Mouse (Mus musculus) CD4-positive, CD25-positive, alpha-beta regulatory T cell, adult 4 months (primary cell): ENCODE measurements around the gene Tcerg1l. TPM values are rescaled to one million over a fixed set of nuclear protein-coding genes. Genes with fewer than 3 reads are reported as not detected.

Experiments
- ATAC-seq: one replicate; pipeline ENCODE4 v1.8.0; 2017
- polyA plus RNA-seq, 2 experiments: library from polyadenylated mRNA; unstranded; fragments of 100-300 nt; shearing (Covaris generic); gene quantifications; one replicate each; pipeline ENCODE4 v1.2.1; 2017

The Tcerg1l gene
- polyA plus RNA-seq, result not detected

- ATAC-seq, result no peak
Measured at GRCm38 (mm10) chr7:138397485-138398181, at the start of gene Tcerg1l. Gene Tcerg1l (minus strand): TSS chr7:138397730.

- no peak for ATAC-seq
Measured at GRCm38 (mm10) chr7:138442096-138442495, 44.6 kb upstream of the Tcerg1l start.

DNA sequence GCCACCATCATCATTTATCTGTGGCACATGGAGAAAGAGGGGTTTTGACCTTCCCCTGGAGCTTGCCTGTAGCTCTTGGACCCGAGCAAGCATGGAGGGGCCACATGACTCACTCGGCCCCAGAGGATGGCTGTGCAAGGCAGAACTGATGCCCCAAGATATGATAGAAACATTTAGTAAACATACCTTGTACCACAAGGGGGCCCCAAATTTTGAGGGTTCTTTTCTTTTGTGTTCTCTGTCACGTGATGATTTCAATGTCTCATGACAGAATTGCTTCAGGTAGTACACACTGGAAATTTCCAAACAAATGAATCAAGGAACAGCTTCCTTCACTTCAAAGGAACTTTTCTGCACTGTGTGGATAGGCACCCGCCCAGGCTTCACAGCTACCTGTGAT, 35.0 kb upstream of the Tcerg1l start:
- ATAC-seq, result no peak

DNA sequence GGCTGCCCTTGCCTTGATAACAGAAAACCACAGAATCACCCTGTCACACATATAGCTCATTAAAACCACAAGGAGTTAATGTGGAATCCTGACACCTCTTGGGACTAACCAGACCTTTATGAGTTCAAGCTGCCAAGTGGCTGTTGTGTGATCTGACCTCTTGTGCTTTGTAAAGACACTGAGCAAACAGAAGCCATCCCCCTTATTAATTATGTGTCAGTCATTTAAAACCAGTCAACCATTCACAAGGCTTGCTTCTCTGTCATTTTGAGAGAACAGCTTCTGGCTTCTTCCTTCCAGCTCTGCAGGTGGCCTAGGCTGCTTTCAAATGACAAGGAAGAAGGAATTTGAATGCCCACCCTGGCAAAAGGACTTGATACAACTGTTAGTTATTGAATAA, 33.9 kb upstream of the Tcerg1l start:
- ATAC-seq, result no peak

DNA sequence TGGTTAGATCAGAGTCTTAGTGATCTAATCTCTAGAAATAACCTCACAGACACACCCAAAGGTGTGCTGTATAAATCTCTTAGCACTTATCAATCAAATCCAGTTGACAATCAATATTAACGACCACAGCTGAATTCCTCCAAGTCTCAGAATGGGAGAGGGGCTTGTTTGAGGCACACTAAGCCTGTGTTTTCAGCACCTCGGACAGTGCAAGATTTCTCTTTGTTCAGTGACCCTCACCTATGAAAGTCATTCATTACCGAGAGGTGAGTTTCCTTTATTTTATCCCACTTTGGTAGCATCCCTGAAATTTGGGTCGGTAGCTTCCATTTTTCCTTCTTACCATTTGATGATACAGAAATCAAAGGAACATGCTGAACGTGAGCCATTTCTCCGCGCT, 32.4 kb upstream of the Tcerg1l start:
- ATAC-seq, result no peak

DNA sequence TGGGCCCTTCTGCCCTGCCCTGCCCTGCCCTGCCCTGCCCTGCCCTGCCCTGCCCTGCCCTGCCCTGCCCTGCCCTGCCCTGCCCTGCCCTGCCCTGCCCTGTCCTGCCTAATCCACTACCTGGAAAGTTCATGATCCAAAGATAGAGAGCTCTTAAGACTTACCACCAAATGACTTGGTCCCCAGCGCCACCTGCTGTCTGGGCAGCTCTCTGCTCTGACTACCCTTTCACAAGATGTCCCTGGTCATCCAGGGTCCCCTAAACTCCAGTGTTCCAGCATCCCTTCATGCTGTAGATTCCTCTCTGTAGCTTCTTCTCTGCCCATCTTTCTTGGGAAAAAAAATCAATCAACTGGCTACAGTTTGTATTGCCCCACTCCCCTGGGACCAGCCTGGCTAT, 31.3 kb upstream of the Tcerg1l start:
- ATAC-seq, result no peak

DNA sequence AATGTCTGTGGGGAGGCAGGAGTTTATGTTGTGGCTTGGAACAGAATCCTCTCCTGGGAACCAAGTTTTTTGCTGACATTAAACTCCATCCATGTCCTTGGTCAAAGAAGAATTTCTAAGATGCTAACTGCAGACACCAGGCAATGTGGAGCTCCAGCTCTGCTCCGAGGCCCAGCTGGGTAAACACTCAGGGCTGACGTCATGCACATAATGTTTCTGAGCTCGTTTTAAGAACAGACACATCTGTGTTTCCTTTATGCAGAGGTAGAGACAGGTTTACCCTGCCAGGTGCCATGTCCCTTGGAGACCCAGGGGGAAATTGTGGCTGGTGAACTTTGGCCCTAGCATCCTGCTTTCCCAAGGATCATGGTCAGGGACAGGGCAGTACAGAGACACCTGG, 29.9 kb upstream of the Tcerg1l start:
- ATAC-seq, result no peak

DNA sequence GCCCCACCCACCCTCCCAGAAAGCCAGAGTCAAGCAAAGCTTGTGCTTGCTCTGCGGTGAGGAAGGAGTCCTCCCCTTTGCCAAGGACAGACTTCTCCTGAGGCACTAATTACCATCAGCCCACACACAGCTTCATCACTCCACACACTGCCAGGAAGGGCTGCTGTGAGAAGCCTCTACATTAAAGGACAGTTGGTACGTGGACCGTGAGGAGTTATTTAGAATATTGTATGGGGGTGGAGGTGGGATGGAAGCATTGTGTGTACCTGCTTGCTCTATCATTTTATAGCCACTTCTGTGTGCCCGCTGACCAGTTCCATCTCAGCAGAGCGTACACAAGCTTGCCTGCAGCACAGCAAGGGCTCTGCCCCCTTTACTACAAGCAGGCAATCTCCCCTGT, 16.0 kb upstream of the Tcerg1l start:
- no peak for ATAC-seq

- no peak for ATAC-seq
Measured at GRCm38 (mm10) chr7:138401641-138402040, 4.1 kb upstream of the Tcerg1l start.

GRCm38 (mm10) chr7:138400506-138401272, 3.2 kb upstream of the Tcerg1l start:
- no peak for ATAC-seq

GRCm38 (mm10) chr7:138398182-138398793, 758 bp upstream of the Tcerg1l start:
- ATAC-seq, result no peak

- no peak for ATAC-seq
Measured at GRCm38 (mm10) chr7:138396863-138397484, 556 bp downstream of the Tcerg1l start.

GRCm38 (mm10) chr7:138396109-138396862, 1.2 kb downstream of the Tcerg1l start:
- ATAC-seq, result no peak

- ATAC-seq, result no peak
Measured at GRCm38 (mm10) chr7:138389941-138390340, 7.6 kb downstream of the Tcerg1l start.

DNA sequence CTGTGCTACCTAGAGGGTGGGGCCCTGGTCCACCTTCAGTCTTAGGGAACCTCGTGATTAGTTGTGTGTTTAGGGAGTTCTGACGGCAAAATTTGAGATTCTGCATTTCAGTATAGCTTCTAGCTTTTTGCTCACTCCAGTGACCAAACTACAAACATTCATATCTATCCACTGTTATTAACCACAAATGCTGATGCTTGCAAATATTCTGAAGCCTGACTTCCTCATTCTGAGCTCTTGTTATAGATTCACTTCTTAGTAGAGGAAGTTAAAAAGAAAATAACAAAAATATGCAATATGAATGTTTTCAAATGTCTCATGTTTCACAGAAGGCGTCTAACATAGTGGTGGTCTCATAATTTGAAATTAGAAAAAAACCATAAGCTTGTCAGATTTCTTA, 8.5 kb downstream of the Tcerg1l start:
- ATAC-seq, result no peak

- no peak for ATAC-seq
Measured at GRCm38 (mm10) chr7:138379221-138379620, 18.3 kb downstream of the Tcerg1l start.

DNA sequence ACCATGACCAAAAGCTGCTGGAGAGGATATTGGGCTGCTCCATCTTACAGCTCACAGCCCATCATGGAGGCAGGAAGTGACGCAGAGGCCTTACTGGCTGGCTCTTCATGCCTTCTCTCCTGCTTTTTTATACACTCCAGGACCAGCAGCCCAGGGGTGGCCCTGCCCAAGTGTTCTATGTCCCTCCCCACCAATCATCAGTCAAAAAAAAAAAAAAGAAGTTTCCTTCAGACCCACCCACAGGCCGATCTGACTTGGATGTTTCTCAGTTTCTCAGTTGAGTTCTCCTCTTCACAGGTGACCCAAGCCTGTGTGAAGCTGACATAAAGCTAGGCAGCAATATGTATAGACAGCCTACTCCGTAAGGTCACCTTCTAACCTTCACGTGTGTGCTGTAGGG, 19.0 kb downstream of the Tcerg1l start:
- ATAC-seq, result no peak

DNA sequence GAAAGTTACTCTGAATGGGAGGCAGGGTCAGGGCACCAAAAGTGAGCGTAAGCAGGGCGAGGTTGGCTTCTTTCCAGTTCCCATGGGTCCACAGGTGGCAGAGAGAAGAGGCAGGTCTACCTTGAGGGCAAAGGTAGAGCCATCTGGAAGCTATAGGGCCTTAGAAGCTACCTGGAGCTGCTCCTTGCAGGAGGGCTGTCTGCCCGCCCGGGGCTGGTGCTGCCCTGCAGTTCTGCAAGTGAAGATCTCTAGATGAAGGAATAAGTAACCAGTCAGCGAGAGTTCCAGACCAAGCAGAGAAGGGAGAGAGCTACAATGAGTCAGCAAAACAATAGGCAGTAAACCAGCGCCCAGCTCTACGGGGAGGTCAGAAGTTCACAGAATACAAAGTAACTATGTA, 22.0 kb downstream of the Tcerg1l start:
- no peak for ATAC-seq

GRCm38 (mm10) chr7:138374376-138374775, 23.2 kb downstream of the Tcerg1l start:
- ATAC-seq, result no peak

GRCm38 (mm10) chr7:138373530-138373929, 24.0 kb downstream of the Tcerg1l start:
- no peak for ATAC-seq

- no peak for ATAC-seq
Measured at GRCm38 (mm10) chr7:138367570-138367969, 30.0 kb downstream of the Tcerg1l start.

- no peak for ATAC-seq
Measured at GRCm38 (mm10) chr7:138365519-138365918, 32.0 kb downstream of the Tcerg1l start.

GRCm38 (mm10) chr7:138357475-138357874, 40.1 kb downstream of the Tcerg1l start:
- ATAC-seq, result no peak
